Mouse (Mus musculus): Measurements from ENCODE around the gene Gpr87.

- TF ChIP-seq GATA1 (IDR thresholded peaks at IDR 0.05; ENCODE audit: borderline replicate concordance, low read length) = no peak
- no peak for TF ChIP-seq FLI1 (IDR thresholded peaks at IDR 0.05; ENCODE audit: low read length)
These were observed 9.2 kb downstream of the Gpr87 start for GRCm38 (mm10) chr3:59185662-59186061.
